Mouse (Mus musculus): ENCODE results near the gene Ccdc8.
A peak's percentile ranks its signal among the peaks of the same experiment; 100 is the strongest.

Gene Ccdc8

GRCm38 (mm10) chr7:16976298-16976697 is 16.2 kb upstream of the Ccdc8 start:
- DNase-seq (ENCODE audit: low spot score) = no peak

DNA sequence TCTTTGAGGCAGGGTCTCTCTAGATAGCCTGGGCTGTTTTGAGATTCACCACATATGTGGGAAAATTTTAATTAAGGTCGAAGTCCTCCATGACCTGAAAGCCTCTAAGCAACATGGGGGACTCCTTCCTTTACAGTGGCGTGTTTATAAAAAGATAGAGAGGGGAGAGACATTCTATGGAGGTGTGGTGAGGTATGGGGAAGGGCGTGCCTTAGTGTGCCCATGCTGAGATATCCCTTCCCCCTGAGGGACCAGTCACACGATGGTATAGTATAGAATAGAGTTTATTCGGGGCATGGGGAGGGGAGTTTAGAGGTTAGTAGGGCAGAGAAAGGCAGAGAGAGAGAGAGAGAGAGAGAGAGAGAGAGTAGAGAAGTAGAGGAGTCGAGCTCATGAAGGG is 14.3 kb upstream of the Ccdc8 start:
- DNase-seq (ENCODE audit: low spot score) = no peak

DNA sequence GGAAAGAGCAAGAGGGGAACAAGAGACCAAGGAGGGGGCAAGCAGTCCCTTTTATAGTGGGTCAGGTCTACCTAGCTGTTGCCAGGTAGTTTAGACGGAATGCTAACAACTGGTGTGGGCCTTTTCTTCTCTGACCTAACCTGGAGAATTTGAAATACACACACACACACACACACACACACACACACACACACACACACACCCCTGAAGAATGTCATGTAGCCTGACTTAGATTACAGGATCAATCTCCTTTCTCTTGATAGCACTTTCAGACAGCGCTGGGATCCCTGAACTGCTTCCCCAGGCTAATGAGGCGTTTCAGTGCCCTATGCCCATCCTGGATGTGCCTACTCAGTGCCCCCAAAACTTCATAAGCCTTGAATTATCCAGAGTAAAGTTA is 13.9 kb upstream of the Ccdc8 start:
- DNase-seq (ENCODE audit: low spot score) = no peak

DNA sequence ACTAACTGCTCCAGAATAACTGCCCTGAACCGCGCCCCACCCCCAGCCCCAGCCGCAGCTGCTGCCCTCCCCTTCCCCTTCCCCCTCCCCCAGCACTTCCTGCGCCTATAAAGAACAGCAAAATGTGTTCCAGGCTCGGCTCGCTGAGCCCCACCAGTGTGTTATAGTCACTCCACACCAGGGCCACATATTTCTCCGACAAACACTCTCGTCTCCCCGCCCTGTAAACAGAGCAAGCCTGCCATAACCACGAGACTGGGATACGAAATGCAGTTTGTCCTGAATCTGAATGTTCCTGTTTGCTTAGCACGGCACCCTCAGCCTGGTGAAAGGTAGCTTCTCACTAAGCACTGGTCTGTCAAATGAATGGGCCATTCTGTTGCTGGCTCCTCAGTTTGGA is 12.2 kb upstream of the Ccdc8 start:
- DNase-seq (ENCODE audit: low spot score) = no peak

DNA sequence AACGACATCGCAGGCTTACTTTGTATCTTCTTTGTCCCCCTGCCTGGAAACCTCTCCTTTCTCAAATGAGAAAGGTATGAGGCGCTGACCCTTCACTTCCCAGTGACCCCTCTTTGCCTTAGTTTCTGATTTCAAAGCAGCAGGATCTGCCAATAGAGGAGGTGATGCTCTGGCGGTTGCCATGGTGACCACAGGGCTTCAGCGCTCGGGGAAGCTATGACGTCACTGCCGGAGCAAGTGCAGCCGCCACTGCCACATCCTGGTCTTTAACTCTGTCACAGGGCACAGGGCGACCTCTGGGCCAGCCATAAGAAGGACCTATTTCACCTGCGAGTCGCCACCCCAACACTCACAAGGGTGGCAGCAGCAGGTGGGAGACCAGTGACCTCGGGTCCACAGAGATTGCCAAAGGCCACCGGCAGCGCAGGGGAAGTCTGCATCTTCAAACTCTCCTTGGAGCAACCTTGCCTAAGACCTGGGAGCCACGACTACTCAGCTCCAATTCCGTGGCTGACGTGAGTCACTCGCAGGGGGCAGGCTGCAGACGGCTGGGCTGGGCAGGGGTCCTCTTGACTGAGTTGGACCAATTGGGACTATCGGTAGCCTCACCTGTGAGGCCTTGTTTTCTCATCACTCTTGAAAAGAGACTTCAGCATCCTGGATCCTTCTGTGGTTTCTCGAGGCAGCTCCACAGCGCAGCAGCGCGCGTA is 9.5 kb upstream of the Ccdc8 start, which contains the start of gene Gm42372:
Gene Gm42372 (plus strand): TSS at position 228 of the 710 bp plus-strand sequence.
- peak; percentile 57 for DNase-seq (ENCODE audit: low spot score)

DNA sequence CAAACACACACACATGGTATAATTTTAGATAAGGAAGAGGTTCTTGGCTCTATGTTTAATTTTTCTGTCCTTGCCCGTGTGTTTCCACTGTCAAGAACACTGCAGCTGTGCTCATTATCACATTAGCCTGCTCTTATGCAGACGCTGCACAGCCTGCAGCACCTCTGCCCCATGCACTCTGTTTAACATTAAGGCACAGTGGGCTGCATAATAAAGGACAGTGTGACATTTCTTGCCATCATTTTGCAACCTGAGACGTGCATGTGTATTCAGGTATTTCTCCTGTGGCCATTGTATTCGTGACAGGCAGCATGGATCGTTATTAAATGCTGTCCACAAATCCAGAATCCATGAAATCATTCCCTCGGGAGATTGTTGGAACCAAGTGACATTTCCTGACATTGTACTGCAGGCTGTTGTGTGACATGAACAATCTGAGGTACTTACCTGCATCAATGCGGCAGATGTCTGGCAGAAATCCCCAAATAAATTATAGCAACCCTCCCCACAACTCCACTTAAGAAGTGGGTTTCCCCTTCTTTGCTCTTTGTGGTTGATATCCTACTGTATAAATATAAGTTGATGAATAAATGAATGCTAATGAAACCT is 4.9 kb upstream of the Ccdc8 start:
- no peak for DNase-seq (ENCODE audit: low spot score)

GRCm38 (mm10) chr7:16988405-16988804 is 4.1 kb upstream of the Ccdc8 start:
- no peak for DNase-seq (ENCODE audit: low spot score)

DNA sequence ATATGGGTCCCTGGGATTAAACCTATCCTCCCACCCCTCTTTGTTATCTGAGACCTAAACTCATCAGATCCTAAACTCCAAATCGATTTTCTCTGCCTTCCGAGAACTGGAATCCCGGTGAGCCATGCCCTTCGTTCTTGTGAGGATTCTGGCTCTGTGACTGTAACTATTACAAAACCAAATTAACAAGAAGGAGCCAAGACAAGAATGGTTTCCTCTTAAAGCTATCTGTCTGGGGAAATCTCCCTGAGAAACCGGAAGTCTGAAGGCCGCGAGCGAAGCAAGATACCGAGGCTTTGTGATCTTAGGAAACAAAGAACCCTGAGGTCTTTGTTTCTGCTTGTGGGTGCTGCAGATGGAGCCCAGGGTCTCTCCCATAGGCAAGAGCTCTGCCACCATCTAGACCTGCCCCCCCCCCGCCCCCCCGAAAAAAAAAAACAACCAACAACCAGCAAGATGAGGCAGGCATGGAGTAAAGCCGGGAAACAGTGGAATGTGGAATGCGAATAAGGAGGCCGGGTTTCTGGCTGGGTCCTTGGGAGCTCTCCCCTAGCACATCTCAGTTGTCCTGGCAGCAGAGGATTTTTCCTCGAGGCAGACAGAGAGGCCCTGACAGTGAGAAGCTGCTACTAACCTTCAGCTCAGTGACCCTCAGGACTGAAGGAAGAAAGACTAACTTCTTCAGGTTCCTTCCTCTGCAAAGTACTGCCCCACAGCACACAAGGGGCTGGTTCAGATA is 2.3 kb upstream of the Ccdc8 start:
- no peak for DNase-seq (ENCODE audit: low spot score)

DNA sequence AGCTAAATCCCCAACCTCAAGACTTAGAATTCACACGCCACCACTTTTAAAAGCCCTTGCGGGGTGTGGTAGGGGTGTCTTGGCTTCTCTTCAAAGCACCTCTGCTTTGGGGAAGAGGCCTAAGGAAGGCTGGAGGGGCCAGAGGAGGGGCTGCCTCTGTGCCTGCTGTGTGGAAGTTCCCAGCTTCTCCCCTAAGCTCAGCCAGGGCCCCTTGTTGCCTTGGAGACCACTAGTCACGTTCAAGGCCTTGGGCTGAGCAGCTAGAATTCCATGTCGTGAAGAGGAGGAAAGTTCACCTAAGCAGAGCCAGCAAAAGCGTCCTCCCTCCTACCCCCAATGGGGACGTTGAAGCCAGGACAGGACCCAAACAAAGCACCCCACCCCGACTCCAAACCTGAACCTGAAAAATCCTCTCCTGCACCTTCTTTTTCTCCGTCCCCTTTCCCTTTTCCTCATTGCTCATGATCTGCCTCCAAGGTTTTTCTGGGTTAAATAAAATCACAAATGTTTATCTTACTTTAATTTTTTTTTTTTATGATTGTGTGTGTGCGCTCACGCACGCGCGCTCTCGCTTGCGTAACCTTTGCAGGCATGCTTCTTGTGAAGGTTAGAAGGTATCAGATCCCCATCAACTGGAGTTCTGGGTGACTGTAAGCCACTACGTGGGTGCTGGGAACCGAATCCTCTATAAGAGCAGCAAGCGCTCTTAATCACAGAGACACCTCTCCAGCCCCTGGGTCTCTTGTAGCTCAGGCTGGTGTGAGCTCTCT is 642 bp upstream of the Ccdc8 start:
- DNase-seq (ENCODE audit: low spot score) = no peak

- peak; percentile 79 for DNase-seq (ENCODE audit: low spot score)
Observed at GRCm38 (mm10) chr7:16993651-16994399, 1.3 kb downstream of the Ccdc8 start.

DNA sequence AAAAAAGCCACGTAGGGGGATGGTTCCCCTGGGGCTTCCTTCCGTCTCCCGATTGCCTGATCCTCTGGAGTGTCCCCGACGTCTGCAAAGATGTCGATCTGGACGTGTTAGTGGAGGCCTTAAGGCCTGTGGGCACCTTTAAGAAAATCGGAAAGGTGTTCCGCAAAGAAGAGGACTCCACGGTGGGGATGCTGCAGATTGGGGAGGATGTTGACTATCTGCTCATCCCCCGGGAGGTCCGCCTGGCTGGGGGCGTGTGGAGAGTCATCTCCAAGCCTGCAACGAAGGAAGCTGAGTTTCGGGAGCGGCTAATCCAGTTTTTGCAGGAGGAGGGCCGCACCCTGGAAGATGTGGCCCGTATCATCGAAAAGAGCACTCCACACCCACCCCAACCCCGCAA is 1.9 kb downstream of the Ccdc8 start:
- no peak for DNase-seq (ENCODE audit: low spot score)

DNA sequence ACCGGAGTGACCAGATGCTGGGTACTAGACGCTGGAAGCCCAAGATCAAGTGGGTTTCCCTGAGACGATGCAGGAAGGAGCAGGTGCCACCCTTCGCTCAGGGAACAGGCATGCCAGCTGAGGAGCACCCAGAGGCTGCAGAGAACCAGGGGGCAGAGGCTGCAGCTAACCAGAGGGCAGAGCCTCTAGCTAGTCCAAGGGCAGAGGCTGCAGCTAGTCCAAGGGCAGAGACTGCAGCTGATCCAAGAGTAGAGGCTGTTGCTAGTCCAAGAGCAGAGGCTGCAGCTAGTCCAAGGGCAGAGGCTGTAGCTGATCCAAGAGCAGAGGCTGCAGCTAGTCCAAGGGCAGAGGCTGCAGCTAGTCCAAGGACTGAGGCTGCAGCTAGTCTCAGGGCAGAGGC is 2.8 kb downstream of the Ccdc8 start:
- DNase-seq (ENCODE audit: low spot score) = no peak

DNA sequence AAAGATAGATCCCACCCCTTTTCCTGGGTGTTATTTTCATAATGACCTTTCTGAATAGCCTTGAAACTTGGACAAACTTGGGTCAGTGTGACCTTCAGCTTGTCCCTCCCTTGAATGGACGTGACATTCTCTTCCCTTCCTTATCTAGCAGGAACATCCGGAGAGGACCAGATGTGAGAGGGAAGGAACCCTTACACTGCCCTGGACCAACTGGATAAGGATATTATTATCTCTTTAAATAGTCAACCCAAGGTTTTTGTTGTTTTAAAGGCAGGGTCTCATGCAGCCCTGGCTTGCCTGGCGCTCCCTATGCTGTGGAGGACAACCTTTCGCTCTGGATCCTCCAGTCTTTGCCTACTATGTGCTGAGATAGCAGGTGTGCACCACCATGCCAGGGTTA is 6.7 kb downstream of the Ccdc8 start:
- no peak for DNase-seq (ENCODE audit: low spot score)

DNA sequence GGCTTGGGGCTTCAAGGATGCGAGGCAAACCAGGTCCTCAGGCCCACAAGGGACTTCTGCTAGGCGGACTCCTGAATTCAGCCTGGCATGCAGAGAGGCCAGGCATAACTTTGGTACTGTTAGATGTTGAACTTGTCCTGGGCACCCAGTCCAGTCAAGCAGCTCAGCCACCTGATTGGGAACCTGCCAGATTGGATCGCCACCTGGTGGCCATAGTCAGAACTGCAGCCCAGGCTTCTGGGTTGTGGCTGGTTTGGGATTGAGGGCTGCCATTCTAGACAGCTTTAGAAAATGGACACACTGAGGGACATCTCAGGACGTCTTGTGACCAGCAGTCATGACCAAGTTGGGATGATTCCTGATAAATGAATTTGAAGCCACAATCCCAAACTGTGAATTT is 7.1 kb downstream of the Ccdc8 start:
- DNase-seq (ENCODE audit: low spot score) = peak; percentile 85

DNA sequence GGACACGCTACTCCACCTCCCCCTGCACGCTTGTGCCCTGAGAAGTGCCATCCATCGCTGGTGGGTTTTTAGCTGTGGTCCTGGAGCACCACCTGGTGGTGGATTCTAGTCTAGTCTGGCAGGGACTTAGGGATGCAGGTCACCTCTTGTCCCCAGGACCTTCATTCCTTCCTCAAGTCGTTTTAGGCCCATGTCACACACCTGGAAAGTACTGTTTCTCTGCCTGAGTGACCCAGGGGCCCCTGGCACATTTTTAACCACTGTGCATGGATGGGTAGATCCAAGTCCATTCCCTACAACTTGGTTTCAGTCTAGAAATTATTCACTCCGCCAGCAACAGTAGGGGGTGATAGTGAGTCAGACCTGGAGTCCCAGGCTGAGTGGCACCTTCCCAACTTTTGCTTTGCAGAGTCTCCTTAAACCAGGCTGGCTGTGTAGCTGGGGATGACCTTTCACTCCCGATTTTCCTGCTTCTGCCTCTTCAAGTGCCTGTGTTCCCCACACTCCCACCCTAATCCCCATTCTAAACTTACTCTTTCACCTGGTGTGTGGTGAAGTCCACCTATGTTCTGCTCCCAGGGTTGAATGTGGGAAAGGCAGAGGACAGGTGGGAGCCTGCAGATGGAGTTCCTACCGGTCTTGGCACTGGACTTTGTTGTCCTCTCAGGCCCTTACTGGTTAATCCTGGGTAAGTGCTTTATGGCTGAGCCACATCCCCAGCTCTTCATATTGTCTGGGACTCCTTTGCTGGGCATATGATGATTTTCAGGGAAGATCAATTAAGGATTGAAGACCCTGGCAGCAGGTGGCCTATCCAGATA is 10.1 kb downstream of the Ccdc8 start:
- peak; percentile 78 for DNase-seq (ENCODE audit: low spot score)

- DNase-seq (ENCODE audit: low spot score) = no peak
Observed at GRCm38 (mm10) chr7:17003230-17003960, 10.9 kb downstream of the Ccdc8 start.

- DNase-seq (ENCODE audit: low spot score) = no peak
Observed at GRCm38 (mm10) chr7:17004716-17005115, 12.2 kb downstream of the Ccdc8 start.

DNA sequence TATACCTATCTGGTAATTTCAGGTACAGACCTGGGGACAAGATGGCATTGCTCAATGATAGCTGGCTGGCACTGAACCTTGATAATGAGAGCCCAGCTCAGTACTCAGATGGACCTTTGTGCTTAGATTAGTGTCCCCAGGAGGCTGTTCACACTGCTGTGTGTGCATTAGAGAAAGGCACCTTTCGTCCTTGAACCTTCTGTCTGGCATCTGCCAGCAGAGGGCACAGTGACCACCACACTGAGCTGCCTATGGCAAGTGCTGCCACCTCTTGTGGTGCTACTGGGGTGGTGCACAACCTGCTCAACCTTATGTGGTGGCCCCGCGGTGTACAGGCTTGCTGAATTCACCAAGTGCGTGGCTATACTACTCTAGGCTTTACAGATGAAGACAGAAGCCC is 14.8 kb downstream of the Ccdc8 start:
- DNase-seq (ENCODE audit: low spot score) = no peak

- DNase-seq (ENCODE audit: low spot score) = no peak
Observed at GRCm38 (mm10) chr7:17009326-17010009, 17.0 kb downstream of the Ccdc8 start.

DNA sequence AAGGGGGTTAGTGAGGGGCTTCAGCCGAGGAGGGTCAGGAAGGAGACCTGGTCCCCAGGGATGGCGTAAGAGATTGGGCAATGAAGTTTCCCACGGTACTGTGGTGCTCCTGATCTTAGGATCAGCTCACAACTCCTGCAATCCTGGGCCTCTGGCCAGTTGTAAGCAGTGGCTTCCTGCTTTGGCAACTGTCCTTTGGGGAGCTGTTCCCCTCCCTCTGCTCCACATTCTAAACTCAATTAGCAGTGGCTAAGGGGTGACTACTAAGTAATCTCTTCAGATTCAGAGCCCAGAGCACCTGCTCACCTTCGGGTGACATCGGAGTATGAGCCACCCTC is 17.5 kb downstream of the Ccdc8 start:
- DNase-seq (ENCODE audit: low spot score) = no peak

All from lung, postnatal 25 days (tissue).